Mouse (Mus musculus) adrenal gland, adult 2 months (tissue): ENCODE results near the gene Gm5938. TPM values are rescaled to one million over a fixed set of nuclear protein-coding genes. Genes with fewer than 3 reads are reported as not detected.

ENCODE experiments used
- DNase-seq: peaks from one replicate; pipeline ENCODE4 v3.0.0; 2021
- long read RNA-seq: library from polyadenylated mRNA; stranded (forward); transcript quantifications from one replicate; pipeline ENCODE4 v2.0.0, GENCODE M21; 2021
- polyA plus RNA-seq: library from polyadenylated mRNA; depleted of rRNA; stranded (reverse); fragments of >200 nt; gene quantifications from 2 replicates; pipeline ENCODE4 v1.2.3, GENCODE M21; 2012; rRNA removed
- total RNA-seq, 2 experiments: library from RNA; stranded (reverse); gene quantifications; 2 replicates each; pipeline ENCODE4 v1.2.3; 2021

Gene Gm5938
- total RNA-seq = not detected
- not detected in 2 replicates for polyA plus RNA-seq
- long read RNA-seq = 0 reads

GRCm38 (mm10) chrX:78125167-78125566 lies at the start of gene Gm5938:
TSS of gene Gm5938 (plus strand) at chrX:78125467.
- DNase-seq = no peak

GRCm38 (mm10) chrX:78091274-78091673 lies 34.0 kb upstream of the Gm5938 start, which contains the start of gene Obp1a:
TSS of gene Obp1a (minus strand) at chrX:78091374.
- no peak for DNase-seq

Other genes starting within 250 kb of the Gm5938 start
- gene 5430402E10Rik, start 200.4 kb upstream of the Gm5938 start, total RNA-seq = not detected
- not detected in 2 replicates for gene 5430402E10Rik, start 200.4 kb upstream of the Gm5938 start, polyA plus RNA-seq
- not detected for gene Obp1a, start 34.1 kb upstream of the Gm5938 start, total RNA-seq
- not detected in 2 replicates for gene Obp1a, start 34.1 kb upstream of the Gm5938 start, polyA plus RNA-seq
- gene Obp1b, start 61.3 kb downstream of the Gm5938 start, total RNA-seq = not detected
- gene Obp1b, start 61.3 kb downstream of the Gm5938 start, polyA plus RNA-seq = not detected in 2 replicates
- gene Gm14743, start 120.5 kb downstream of the Gm5938 start, total RNA-seq = not detected
- gene Gm14743, start 120.5 kb downstream of the Gm5938 start, polyA plus RNA-seq = not detected in 2 replicates
- not detected for gene 4930480E11Rik, start 244.2 kb downstream of the Gm5938 start, total RNA-seq
- gene 4930480E11Rik, start 244.2 kb downstream of the Gm5938 start, polyA plus RNA-seq = not detected in 2 replicates